Mouse (Mus musculus) effector memory CD4-positive, alpha-beta T cell, adult 5 months (primary cell): ENCODE measurements around the gene Gramd1b. TPM values are rescaled to one million over a fixed set of nuclear protein-coding genes. Genes with fewer than 3 reads are reported as not detected.

Experiments used
- polyA plus RNA-seq: library from polyadenylated mRNA; unstranded; fragments of 100-300 nt; shearing (Covaris generic); gene quantifications from one replicate; pipeline ENCODE4 v1.2.1, GENCODE M21; 2017

The Gramd1b gene
- 101 TPM for polyA plus RNA-seq

DNA sequence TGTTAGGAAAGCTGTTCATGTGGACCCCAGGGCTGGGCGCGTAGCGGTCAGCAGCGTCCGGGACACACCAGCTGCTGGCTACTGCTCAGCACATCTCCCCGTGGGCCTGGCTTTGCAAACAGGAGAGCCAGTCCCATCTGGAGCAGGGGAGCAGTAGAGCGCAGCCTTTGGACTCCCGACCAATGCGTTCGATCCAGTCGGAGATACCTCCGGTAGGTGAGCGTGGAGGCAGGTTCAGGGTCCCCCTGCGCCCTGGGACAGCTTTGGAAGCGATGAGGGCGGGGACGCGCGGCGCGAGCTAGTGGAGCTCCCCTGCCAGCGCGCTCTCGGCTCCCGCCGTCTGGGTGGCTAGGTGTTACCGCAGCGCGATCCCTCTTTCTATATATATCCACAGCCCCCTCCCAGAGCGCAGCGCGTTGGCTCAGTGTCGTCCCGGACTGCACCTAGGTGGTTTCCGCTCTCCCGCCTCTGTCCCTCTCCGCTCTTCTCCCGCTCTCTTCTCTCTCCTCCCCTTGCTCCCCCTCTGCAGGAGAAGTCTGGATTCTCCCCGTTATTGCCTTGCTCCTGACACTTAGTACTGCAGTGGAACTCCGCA is at the start of gene Gramd1b:
Gene Gramd1b (minus strand): TSS at position 357 of the 595 bp plus-strand sequence.

DNA sequence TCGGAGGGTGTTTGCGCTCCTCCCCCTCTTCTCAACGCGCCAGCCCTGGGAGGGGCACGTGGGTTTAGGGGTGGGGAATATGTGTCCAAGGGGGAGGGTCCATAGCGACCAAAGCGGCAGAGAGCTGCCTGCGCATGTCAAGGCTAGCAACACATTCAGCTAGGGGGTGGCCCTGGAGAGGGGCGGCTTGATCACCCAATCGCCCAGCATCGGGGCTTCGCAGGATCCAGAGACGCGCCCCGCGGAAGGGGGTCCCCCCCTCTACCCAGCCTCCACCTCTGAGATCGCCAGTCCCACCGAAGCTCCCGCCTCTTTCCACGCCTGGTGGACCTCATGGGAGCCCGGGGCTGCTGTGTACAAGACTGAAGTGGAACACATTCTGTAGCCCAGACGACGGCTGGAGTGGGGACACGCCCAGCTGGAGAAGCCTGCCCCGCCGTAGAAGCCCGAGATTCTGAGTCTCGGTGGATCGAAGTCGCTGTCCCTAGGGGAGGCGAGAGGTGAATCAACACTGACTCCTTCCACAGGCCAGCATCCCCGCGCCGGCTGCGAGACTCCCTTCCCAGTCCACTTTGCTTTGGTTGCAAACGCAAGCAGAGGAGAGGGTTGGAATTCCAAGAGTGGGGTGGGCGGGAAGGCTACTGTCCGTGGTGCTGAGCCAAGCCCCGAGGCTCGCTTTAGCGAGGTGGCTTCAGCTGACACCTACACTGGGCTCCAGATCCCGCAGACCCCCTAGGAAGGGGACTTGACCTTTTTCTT is 261.9 kb downstream of the Gramd1b start, which contains the start of gene Scn3b:
Gene Scn3b (plus strand): TSS at position 115 of the 759 bp plus-strand sequence.

Other genes with a start within 250 kb of the Gramd1b start
- gene Gm21915, start 139.2 kb upstream of the Gramd1b start, polyA plus RNA-seq = not detected
- gene Clmp, start 154.6 kb upstream of the Gramd1b start, polyA plus RNA-seq = not detected